Mouse (Mus musculus) cerebellum, adult 8-10 months (tissue): ENCODE measurements around the gene Cdc42bpa.

Experiments used
- DNase-seq: peaks from one replicate; pipeline ENCODE4 v3.0.0; 2022

Cdc42bpa gene

GRCm38 (mm10) chr1:180170071-180170470 lies 209.8 kb downstream of the Cdc42bpa start:
- no peak for DNase-seq

GRCm38 (mm10) chr1:180171883-180172282 lies 211.6 kb downstream of the Cdc42bpa start:
- no peak for DNase-seq

GRCm38 (mm10) chr1:180172600-180172999 lies 212.3 kb downstream of the Cdc42bpa start:
- DNase-seq: no peak

- DNase-seq: no peak
Measured at GRCm38 (mm10) chr1:180173017-180173416, 212.7 kb downstream of the Cdc42bpa start.

- no peak for DNase-seq
Measured at GRCm38 (mm10) chr1:180174718-180175117, 214.4 kb downstream of the Cdc42bpa start.

- DNase-seq: no peak
Measured at GRCm38 (mm10) chr1:180175167-180175566, 214.9 kb downstream of the Cdc42bpa start.

GRCm38 (mm10) chr1:180175635-180176034 lies 215.4 kb downstream of the Cdc42bpa start:
- DNase-seq: no peak

GRCm38 (mm10) chr1:180176784-180177183 lies 216.5 kb downstream of the Cdc42bpa start:
- no peak for DNase-seq

- no peak for DNase-seq
Measured at GRCm38 (mm10) chr1:180178340-180178739, 218.1 kb downstream of the Cdc42bpa start.

GRCm38 (mm10) chr1:180179100-180179499 lies 218.8 kb downstream of the Cdc42bpa start:
- no peak for DNase-seq

- no peak for DNase-seq
Measured at GRCm38 (mm10) chr1:180179840-180180239, 219.6 kb downstream of the Cdc42bpa start.

- DNase-seq: no peak
Measured at GRCm38 (mm10) chr1:180181304-180181965, 221.2 kb downstream of the Cdc42bpa start.

GRCm38 (mm10) chr1:180181966-180182319 lies 221.7 kb downstream of the Cdc42bpa start:
- no peak for DNase-seq

GRCm38 (mm10) chr1:180182731-180183130 lies 222.5 kb downstream of the Cdc42bpa start:
- DNase-seq: no peak

GRCm38 (mm10) chr1:180183525-180184159 lies 223.4 kb downstream of the Cdc42bpa start:
- DNase-seq: no peak

GRCm38 (mm10) chr1:180184768-180185167 lies 224.5 kb downstream of the Cdc42bpa start:
- no peak for DNase-seq

- DNase-seq: no peak
Measured at GRCm38 (mm10) chr1:180185877-180186276, 225.6 kb downstream of the Cdc42bpa start.

- no peak for DNase-seq
Measured at GRCm38 (mm10) chr1:180186371-180186770, 226.1 kb downstream of the Cdc42bpa start.

GRCm38 (mm10) chr1:180188951-180189350 lies 228.7 kb downstream of the Cdc42bpa start:
- no peak for DNase-seq

- no peak for DNase-seq
Measured at GRCm38 (mm10) chr1:180191112-180191511, 230.8 kb downstream of the Cdc42bpa start.

GRCm38 (mm10) chr1:180191651-180192220 lies 231.5 kb downstream of the Cdc42bpa start:
- DNase-seq: no peak

GRCm38 (mm10) chr1:180192866-180193265 lies 232.6 kb downstream of the Cdc42bpa start:
- no peak for DNase-seq

GRCm38 (mm10) chr1:180193391-180193935 lies 233.2 kb downstream of the Cdc42bpa start:
- DNase-seq: no peak

- DNase-seq: no peak
Measured at GRCm38 (mm10) chr1:180194048-180194447, 233.8 kb downstream of the Cdc42bpa start.
